Mouse (Mus musculus): Measurements from ENCODE around the gene Zfp296. TPM values are rescaled to one million over a fixed set of nuclear protein-coding genes. Genes with fewer than 3 reads are reported as not detected.

Gene Zfp296
- total RNA-seq, 1 experiment, result 32.2 TPM

GRCm38 (mm10) chr7:19558965-19559364 lies 18.1 kb upstream of the Zfp296 start:
- H3K9ac ChIP-seq (ENCODE audit: insufficient read depth, low read depth, low read length, poor library complexity, severe bottlenecking), result no peak overlapping the region
- in situ Hi-C loops (cut with MboI; ENCODE audit: low sequenced_read_pairs in 2 of 2, unreplicated experiment in 2 of 2), result no loop called here
- DNase-seq (ENCODE audit: low read depth, low spot score), result peak; percentile 51
- no peaks in the 10 kb centered on the region for H3K9me3 ChIP-seq (ENCODE audit: control insufficient read depth, insufficient read depth, low read depth, low read length)
- H3K4me1 ChIP-seq (ENCODE audit: control insufficient read depth in 2 of 2, insufficient read depth in 2 of 2, low read length in 2 of 2, poor library complexity in 1 of 2), result peaks cover 2 to 8% of the 10 kb centered on the region in 2 experiments; a peak in 1 of 4 replicates
- H3K4me3 ChIP-seq (ENCODE audit: insufficient read depth in 1 of 2, low read depth in 1 of 2, low read length in 2 of 2, poor library complexity in 1 of 2, severe bottlenecking in 1 of 2), result no peak overlapping the region
- peaks cover 16% of the 10 kb centered on the region; the same call in 1 of the 2 replicates for H3K36me3 ChIP-seq (ENCODE audit: control insufficient read depth, insufficient read depth, low read length, poor library complexity, severe bottlenecking)
- H3K27ac ChIP-seq (ENCODE audit: insufficient read depth, low read depth, low read length, poor library complexity, severe bottlenecking), result no peak overlapping the region
- no peak for TF ChIP-seq ZC3H11A (IDR thresholded peaks at IDR 0.05; ENCODE audit: borderline replicate concordance, low read depth, low read length)
- TF ChIP-seq MAFK (IDR thresholded peaks at IDR 0.05; ENCODE audit: insufficient read depth, low read depth, low read length), result no peak
- TF ChIP-seq CHD2 (IDR thresholded peaks at IDR 0.05; ENCODE audit: low read depth, low read length), result no peak
- TF ChIP-seq ZNF384 (IDR thresholded peaks at IDR 0.05; ENCODE audit: low read depth, low read length), result no peak
- TF ChIP-seq HCFC1 (IDR thresholded peaks at IDR 0.05; ENCODE audit: borderline replicate concordance, insufficient read depth, low read length), result no peak

GRCm38 (mm10) chr7:19560491-19561260 lies 16.4 kb upstream of the Zfp296 start:
- in situ Hi-C loops (cut with MboI; ENCODE audit: low sequenced_read_pairs in 2 of 2, unreplicated experiment in 2 of 2), result no loop called here
- Histone ChIP-seq H3K4me1 (ENCODE audit: control insufficient read depth in 2 of 2, insufficient read depth in 2 of 2, low read length in 2 of 2, poor library complexity in 1 of 2) (peaks cover 2 to 8% of the 10 kb centered on the region in 2 experiments; a peak in 1 of 4 replicates), H3K9ac (ENCODE audit: insufficient read depth, low read depth, low read length, poor library complexity, severe bottlenecking) (peak overlapping the region; percentile 90), H3K9me3 (ENCODE audit: control insufficient read depth, insufficient read depth, low read depth, low read length) (no peaks in the 10 kb centered on the region), H3K27ac (ENCODE audit: insufficient read depth, low read depth, low read length, poor library complexity, severe bottlenecking) (no peak overlapping the region), H3K4me3 (ENCODE audit: insufficient read depth in 1 of 2, low read depth in 1 of 2, low read length in 2 of 2, poor library complexity in 1 of 2, severe bottlenecking in 1 of 2) (peak overlapping the region; percentile 81 to 92), H3K36me3 (ENCODE audit: control insufficient read depth, insufficient read depth, low read length, poor library complexity, severe bottlenecking) (peaks cover 25% of the 10 kb centered on the region)
- DNase-seq (ENCODE audit: low read depth, low spot score), result no peak
- TF ChIP-seq MAFK (IDR thresholded peaks at IDR 0.05; ENCODE audit: insufficient read depth, low read depth, low read length) (no peak), ZNF384 (IDR thresholded peaks at IDR 0.05; ENCODE audit: low read depth, low read length) (no peak), CHD2 (IDR thresholded peaks at IDR 0.05; ENCODE audit: low read depth, low read length) (no peak), HCFC1 (IDR thresholded peaks at IDR 0.05; ENCODE audit: borderline replicate concordance, insufficient read depth, low read length) (no peak), ZC3H11A (IDR thresholded peaks at IDR 0.05; ENCODE audit: borderline replicate concordance, low read depth, low read length) (no peak)

- peaks cover 25% of the 10 kb centered on the region for H3K36me3 ChIP-seq (ENCODE audit: control insufficient read depth, insufficient read depth, low read length, poor library complexity, severe bottlenecking)
- peak overlapping the region; percentile 81 to 92 for H3K4me3 ChIP-seq (ENCODE audit: insufficient read depth in 1 of 2, low read depth in 1 of 2, low read length in 2 of 2, poor library complexity in 1 of 2, severe bottlenecking in 1 of 2)
- H3K9me3 ChIP-seq (ENCODE audit: control insufficient read depth, insufficient read depth, low read depth, low read length), result no peaks in the 10 kb centered on the region
- no peak for TF ChIP-seq ZNF384 (IDR thresholded peaks at IDR 0.05; ENCODE audit: low read depth, low read length)
- TF ChIP-seq CHD2 (IDR thresholded peaks at IDR 0.05; ENCODE audit: low read depth, low read length), result no peak
- no peak for TF ChIP-seq MAFK (IDR thresholded peaks at IDR 0.05; ENCODE audit: insufficient read depth, low read depth, low read length)
- TF ChIP-seq ZC3H11A (IDR thresholded peaks at IDR 0.05; ENCODE audit: borderline replicate concordance, low read depth, low read length), result no peak
- no peak for TF ChIP-seq HCFC1 (IDR thresholded peaks at IDR 0.05; ENCODE audit: borderline replicate concordance, insufficient read depth, low read length)
- peaks cover 2 to 8% of the 10 kb centered on the region in 2 experiments; a peak in 1 of 4 replicates for H3K4me1 ChIP-seq (ENCODE audit: control insufficient read depth in 2 of 2, insufficient read depth in 2 of 2, low read length in 2 of 2, poor library complexity in 1 of 2)
- DNase-seq (ENCODE audit: low read depth, low spot score), result no peak
- peak overlapping the region; percentile 90 for H3K9ac ChIP-seq (ENCODE audit: insufficient read depth, low read depth, low read length, poor library complexity, severe bottlenecking)
- in situ Hi-C loops (cut with MboI; ENCODE audit: low sequenced_read_pairs in 2 of 2, unreplicated experiment in 2 of 2), result no loop called here
- no peak overlapping the region for H3K27ac ChIP-seq (ENCODE audit: insufficient read depth, low read depth, low read length, poor library complexity, severe bottlenecking)
Observed at GRCm38 (mm10) chr7:19561431-19561764, 15.7 kb upstream of the Zfp296 start.

- TF ChIP-seq CHD2 (IDR thresholded peaks at IDR 0.05; ENCODE audit: low read depth, low read length) (no peak), ZC3H11A (IDR thresholded peaks at IDR 0.05; ENCODE audit: borderline replicate concordance, low read depth, low read length) (peak; percentile 100), HCFC1 (IDR thresholded peaks at IDR 0.05; ENCODE audit: borderline replicate concordance, insufficient read depth, low read length) (peak; percentile 72; the same call in 1 of the 2 replicates), ZNF384 (IDR thresholded peaks at IDR 0.05; ENCODE audit: low read depth, low read length) (no peak), MAFK (IDR thresholded peaks at IDR 0.05; ENCODE audit: insufficient read depth, low read depth, low read length) (no peak)
- peak; percentile 75 for DNase-seq (ENCODE audit: low read depth, low spot score)
- peaks cover 22% of the 10 kb centered on the region for H3K36me3 ChIP-seq (ENCODE audit: control insufficient read depth, insufficient read depth, low read length, poor library complexity, severe bottlenecking)
- peak overlapping the region; percentile 81 to 92 for H3K4me3 ChIP-seq (ENCODE audit: insufficient read depth in 1 of 2, low read depth in 1 of 2, low read length in 2 of 2, poor library complexity in 1 of 2, severe bottlenecking in 1 of 2)
- in situ Hi-C loops (cut with MboI; ENCODE audit: low sequenced_read_pairs in 2 of 2, unreplicated experiment in 2 of 2), result no loop called here
- peak overlapping the region; percentile 90 for H3K9ac ChIP-seq (ENCODE audit: insufficient read depth, low read depth, low read length, poor library complexity, severe bottlenecking)
- peaks cover 2 to 8% of the 10 kb centered on the region in 2 experiments; a peak in 1 of 4 replicates for H3K4me1 ChIP-seq (ENCODE audit: control insufficient read depth in 2 of 2, insufficient read depth in 2 of 2, low read length in 2 of 2, poor library complexity in 1 of 2)
- no peaks in the 10 kb centered on the region for H3K9me3 ChIP-seq (ENCODE audit: control insufficient read depth, insufficient read depth, low read depth, low read length)
- H3K27ac ChIP-seq (ENCODE audit: insufficient read depth, low read depth, low read length, poor library complexity, severe bottlenecking), result 0 out of 2 replicates have a peak overlapping the region, but pooled peaks have one; percentile 41
Observed at GRCm38 (mm10) chr7:19561765-19562642, 15.1 kb upstream of the Zfp296 start.
